Mouse (Mus musculus) adrenal gland, adult 8-10 months (tissue): ENCODE measurements around the gene Parp4. TPM values are rescaled to one million over a fixed set of nuclear protein-coding genes. Genes with fewer than 3 reads are reported as not detected.

Source experiments
- DNase-seq: peaks from one replicate; pipeline ENCODE4 v3.0.0; 2022
- total RNA-seq, 4 experiments: library from RNA; stranded (reverse); gene quantifications; 2 replicates each; pipeline ENCODE4 v1.2.4; 2022

Gene Parp4
- 10 to 100 TPM; 44.6 to 51.9 (median 48.5) TPM for total RNA-seq

GRCm38 (mm10) chr14:56575416-56575815 lies at the start of gene Parp4, which contains the start of gene Cenpj:
TSS of gene Parp4 (plus strand) at chr14:56575619.
TSS of gene Cenpj (minus strand) at chr14:56575425.
- DNase-seq = peak; percentile 93

- DNase-seq = no peak
These were observed 44.6 kb upstream of the Parp4 start for GRCm38 (mm10) chr14:56530788-56531187.

GRCm38 (mm10) chr14:56544946-56545345 lies 30.5 kb upstream of the Parp4 start:
- DNase-seq = no peak

GRCm38 (mm10) chr14:56545491-56545890 lies 29.9 kb upstream of the Parp4 start:
- DNase-seq = no peak

- DNase-seq = no peak
These were observed 24.5 kb upstream of the Parp4 start for GRCm38 (mm10) chr14:56550960-56551359.

GRCm38 (mm10) chr14:56552924-56553323 lies 22.5 kb upstream of the Parp4 start:
- DNase-seq = no peak

GRCm38 (mm10) chr14:56553331-56553730 lies 22.1 kb upstream of the Parp4 start:
- no peak for DNase-seq

GRCm38 (mm10) chr14:56554716-56555115 lies 20.7 kb upstream of the Parp4 start:
- no peak for DNase-seq

GRCm38 (mm10) chr14:56559134-56559533 lies 16.3 kb upstream of the Parp4 start:
- DNase-seq = no peak

GRCm38 (mm10) chr14:56567476-56567875 lies 7.9 kb upstream of the Parp4 start:
- no peak for DNase-seq

GRCm38 (mm10) chr14:56569041-56569440 lies 6.4 kb upstream of the Parp4 start:
- DNase-seq = no peak

GRCm38 (mm10) chr14:56571310-56572093 lies 3.9 kb upstream of the Parp4 start:
- peak; percentile 96 for DNase-seq

- DNase-seq = no peak
These were observed 2.9 kb upstream of the Parp4 start for GRCm38 (mm10) chr14:56572546-56572945.

- no peak for DNase-seq
These were observed 816 bp downstream of the Parp4 start for GRCm38 (mm10) chr14:56575969-56576901.

GRCm38 (mm10) chr14:56579011-56579410 lies 3.6 kb downstream of the Parp4 start:
- DNase-seq = no peak

- no peak for DNase-seq
These were observed 5.7 kb downstream of the Parp4 start for GRCm38 (mm10) chr14:56581117-56581516.

GRCm38 (mm10) chr14:56582294-56582693 lies 6.9 kb downstream of the Parp4 start:
- no peak for DNase-seq

GRCm38 (mm10) chr14:56592191-56592590 lies 16.8 kb downstream of the Parp4 start:
- no peak for DNase-seq

GRCm38 (mm10) chr14:56594811-56595210 lies 19.4 kb downstream of the Parp4 start:
- no peak for DNase-seq

GRCm38 (mm10) chr14:56598759-56599158 lies 23.3 kb downstream of the Parp4 start:
- no peak for DNase-seq

- DNase-seq = no peak
These were observed 26.6 kb downstream of the Parp4 start for GRCm38 (mm10) chr14:56602069-56602468.

- no peak for DNase-seq
These were observed 29.0 kb downstream of the Parp4 start for GRCm38 (mm10) chr14:56604438-56604837.

- DNase-seq = no peak
These were observed 29.7 kb downstream of the Parp4 start for GRCm38 (mm10) chr14:56605136-56605535.
